Mouse (Mus musculus): Measurements from ENCODE around the gene Mbd5. TPM values are rescaled to one million over a fixed set of nuclear protein-coding genes. Genes with fewer than 3 reads are reported as not detected.

The Mbd5 gene
- polyA plus RNA-seq (2012; rRNA removed), result 6.1 and 8.0 TPM in 2 replicates

DNA sequence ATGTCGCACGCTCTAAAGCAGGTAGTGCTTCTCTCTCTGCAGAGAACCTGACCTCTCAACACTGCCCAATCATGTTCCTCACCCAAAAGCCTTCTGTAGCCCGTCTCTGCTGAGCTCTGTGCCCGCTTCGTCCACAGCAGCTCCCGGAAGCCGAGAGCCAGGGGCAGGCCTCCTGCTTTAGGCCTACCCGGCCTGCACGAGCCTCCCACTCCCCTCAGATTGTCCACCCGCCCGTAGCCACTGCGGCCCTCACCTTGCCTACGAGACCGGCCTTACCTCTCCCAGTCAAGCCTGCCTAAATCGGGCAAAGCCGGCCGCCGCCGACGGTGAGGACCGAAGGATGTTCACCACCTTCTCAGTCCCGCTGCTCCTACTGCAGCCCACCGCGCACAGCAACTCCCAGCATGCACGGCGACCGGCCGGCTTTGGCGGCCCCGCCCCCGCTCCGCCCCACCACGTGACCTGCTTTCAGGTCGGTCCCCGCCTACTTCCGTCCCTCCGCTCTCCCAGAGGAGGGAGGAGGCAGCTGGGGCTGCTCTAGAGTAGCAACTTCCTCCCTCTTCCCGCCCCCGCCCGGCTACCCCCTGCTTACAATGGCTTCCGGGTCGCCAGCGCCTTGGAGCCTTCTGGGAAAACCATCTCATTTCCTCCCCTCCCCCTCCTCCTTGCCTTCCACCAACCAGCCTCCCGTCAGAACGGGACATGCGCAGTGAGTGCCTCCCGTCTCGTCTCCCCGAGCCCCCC, at the start of gene Mbd5:
Mbd5 (plus strand) TSS at position 668 of the 744 bp plus-strand sequence.

GRCm38 (mm10) chr2:48950252-48950315, 776 bp downstream of the Mbd5 start, which contains the start of gene Orc4:
Gene Orc4, minus strand, starts transcription at chr2:48950277.

Other genes starting within 250 kb of the Mbd5 start
- 3.5 and 4.5 TPM in 2 replicates for gene Acvr2a, start 135.4 kb upstream of the Mbd5 start, polyA plus RNA-seq (2012; rRNA removed)
- 5.8 and 7.4 TPM in 2 replicates for gene Orc4, start 769 bp downstream of the Mbd5 start, polyA plus RNA-seq (2012; rRNA removed)